ENCODE assay signal across 8 mouse cellular contexts in the genomic region with DNA sequence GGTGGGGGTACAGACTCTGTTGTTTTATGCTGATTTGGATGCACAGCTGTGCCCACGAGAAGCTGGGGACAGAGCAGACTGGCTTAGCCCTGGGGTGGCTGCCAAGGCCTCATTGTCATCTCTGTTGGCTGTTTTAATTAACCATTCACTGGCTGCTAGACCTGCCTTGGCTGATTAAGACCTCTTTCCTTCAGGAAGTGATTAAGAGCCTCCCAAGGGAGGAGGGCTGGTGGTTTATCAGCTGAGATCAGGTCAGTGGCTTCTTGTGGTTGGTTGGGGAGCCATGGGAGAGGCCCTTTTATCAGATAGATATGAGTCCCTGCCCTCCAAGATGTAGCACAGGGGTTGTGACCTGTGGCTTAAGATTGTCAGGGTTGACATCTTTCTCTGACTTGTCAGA. TPM values are rescaled to one million over a fixed set of nuclear protein-coding genes. Genes with fewer than 3 reads are reported as not detected.
DNase-seq lines count a peak whose midpoint lies in the region; ATAC-seq and TF ChIP-seq lines count a peak whose summit lies in the region.
"Had no signal": no experiment of that assay in that cellular context is flagged by ENCODE, and none has a peak within 500 bp of the region (broad histone marks: within the 10 kb centered on the region; RNA-seq: fewer than 3 reads in every experiment).

No protein-coding gene starts in this region.

- peak overlapping the region; percentile 18; the same call in 1 of the 2 replicates for H3K4me2 ChIP-seq in liver, embryonic 12.5 days

- H3K9me3 ChIP-seq in liver, embryonic 12.5 days (replicated peaks), result no peaks in the 10 kb centered on the region
- H3K9me3 ChIP-seq: megakaryocyte, embryonic 14.5 days had no signal

- DNase-seq in right cerebral cortex, postnatal 4 days, result peak; percentile 13
- no peak for DNase-seq in right cerebral cortex, postnatal 14 days
- DNase-seq in gastrocnemius, postnatal 4 days (ENCODE audit: low spot score in 2 of 2), result no peak
- DNase-seq in spleen, postnatal 4 days (ENCODE audit: low spot score in 2 of 2), result no peak
- DNase-seq in thymus, adult 2 months, result no peak

- H3K4me3 ChIP-seq in liver, embryonic 12.5 days, result no peak overlapping the region
- no peak overlapping the region for H3K4me3 ChIP-seq in thymus, adult 2 months (ENCODE audit: control insufficient read depth, insufficient read depth, low read length)

- peak; percentile 2; the same call in 1 of the 2 replicates for ATAC-seq in granulocyte monocyte progenitor cell, adult 5-6 weeks (replicated peaks; ENCODE audit: poor library complexity, severe bottlenecking)
- peak; percentile 85 for ATAC-seq in liver, embryonic 12.5 days

- H3K4me1 ChIP-seq in liver, embryonic 12.5 days, result peaks cover 32% of the 10 kb centered on the region
- H3K4me1 ChIP-seq in thymus, adult 2 months (replicated peaks; ENCODE audit: control insufficient read depth, insufficient read depth, low read length), result no peaks in the 10 kb centered on the region

- no peaks in the 10 kb centered on the region for H3K27me3 ChIP-seq in liver, embryonic 12.5 days (replicated peaks)
- H3K27me3 ChIP-seq in thymus, adult 2 months (ENCODE audit: control insufficient read depth, insufficient read depth, low read length), result no peaks in the 10 kb centered on the region
- H3K27me3 ChIP-seq: megakaryocyte, embryonic 14.5 days had no signal

- peak overlapping the region; percentile 28 for H3K27ac ChIP-seq in liver, embryonic 12.5 days
- no peak overlapping the region for H3K27ac ChIP-seq in thymus, adult 2 months (ENCODE audit: control insufficient read depth, insufficient read depth, low read length)

- no peak for TF ChIP-seq CTCF in thymus, adult 2 months (IDR thresholded peaks at IDR 0.05; ENCODE audit: borderline replicate concordance, control insufficient read depth, extremely low read depth, insufficient read depth, low read length, poor library complexity)

- H3K36me3 ChIP-seq in liver, embryonic 12.5 days, result no peaks in the 10 kb centered on the region
- no peaks in the 10 kb centered on the region for H3K36me3 ChIP-seq in thymus, adult 2 months (ENCODE audit: control insufficient read depth, insufficient read depth, low read length)

- 10% methylated on average over 1 of the region's 1 CpGs for WGBS in liver, embryonic 12.5 days (ENCODE audit: insufficient replicate concordance)
- 10% methylated on average over 1 of the region's 1 CpGs for WGBS in thymus, adult 2 months

- H3K9ac ChIP-seq in liver, embryonic 12.5 days, result no peak overlapping the region

- no peak for TF ChIP-seq POLR2A in thymus, adult 2 months (IDR thresholded peaks at IDR 0.05; ENCODE audit: control insufficient read depth, extremely low read depth, insufficient read depth, low read length, poor library complexity)

RNA-seq across cellular contexts. Expression of a gene that starts 46.9 kb away (rescaled TPM):
- 14.1 and 21.2 TPM in 2 replicates for total RNA-seq in granulocyte monocyte progenitor cell, adult 5-6 weeks (2014; fragmentation: Nextera tagmentation)
- total RNA-seq in granulocyte monocyte progenitor cell, adult 5-6 weeks (2017), result 7.8 and 10.8 TPM in 2 replicates
- polyA plus RNA-seq in liver, embryonic 12.5 days (2016; fragmentation: Nextera tagmentation; extraction: Ambion mirVana), result 4.6 and 4.9 TPM in 2 replicates
- 10 to 100 TPM; 20.9 to 21.0 TPM for total RNA-seq in gastrocnemius, postnatal 4 days (2021)
- 15.0 and 16.9 TPM in 2 replicates for polyA plus RNA-seq in thymus, adult 2 months (2012; rRNA removed)

RNA-seq across cellular contexts. Expression of a gene that starts 56.0 kb away (rescaled TPM):
- total RNA-seq in granulocyte monocyte progenitor cell, adult 5-6 weeks (2014; fragmentation: Nextera tagmentation), result not detected in 2 replicates
- total RNA-seq in granulocyte monocyte progenitor cell, adult 5-6 weeks (2017), result not detected in 2 replicates
- polyA plus RNA-seq in liver, embryonic 12.5 days (2016; fragmentation: Nextera tagmentation; extraction: Ambion mirVana), result not detected in 2 replicates
- total RNA-seq in gastrocnemius, postnatal 4 days (2021), result not detected
- 1.2 and 2.7 TPM in 2 replicates for polyA plus RNA-seq in thymus, adult 2 months (2012; rRNA removed)
